Mouse (Mus musculus) cerebellum, adult 2 months (tissue): ENCODE measurements at regions not wholly inside any gene's neighbourhood (a gene's known extent, or its start where the extent isn't known, plus 50 kb on each side); places are given as distances from the start of the nearest gene placed in this dataset.

Experiments
- CTCF ChIP-seq: fragments of 200-500 bp; IDR thresholded peaks from 2 replicates; pipeline ENCODE4 v1.5.1; 2011; ENCODE audit warnings: low read depth, mild to moderate bottlenecking, control low read depth, low read length, moderate library complexity, borderline replicate concordance; ENCODE audit not compliant: insufficient read depth
- POLR2A ChIP-seq: fragments of 200-500 bp; IDR thresholded peaks from 2 replicates; pipeline ENCODE4 v1.6.1; 2011; ENCODE audit warnings: low read length, control low read depth, borderline replicate concordance; ENCODE audit not compliant: insufficient read depth

DNA sequence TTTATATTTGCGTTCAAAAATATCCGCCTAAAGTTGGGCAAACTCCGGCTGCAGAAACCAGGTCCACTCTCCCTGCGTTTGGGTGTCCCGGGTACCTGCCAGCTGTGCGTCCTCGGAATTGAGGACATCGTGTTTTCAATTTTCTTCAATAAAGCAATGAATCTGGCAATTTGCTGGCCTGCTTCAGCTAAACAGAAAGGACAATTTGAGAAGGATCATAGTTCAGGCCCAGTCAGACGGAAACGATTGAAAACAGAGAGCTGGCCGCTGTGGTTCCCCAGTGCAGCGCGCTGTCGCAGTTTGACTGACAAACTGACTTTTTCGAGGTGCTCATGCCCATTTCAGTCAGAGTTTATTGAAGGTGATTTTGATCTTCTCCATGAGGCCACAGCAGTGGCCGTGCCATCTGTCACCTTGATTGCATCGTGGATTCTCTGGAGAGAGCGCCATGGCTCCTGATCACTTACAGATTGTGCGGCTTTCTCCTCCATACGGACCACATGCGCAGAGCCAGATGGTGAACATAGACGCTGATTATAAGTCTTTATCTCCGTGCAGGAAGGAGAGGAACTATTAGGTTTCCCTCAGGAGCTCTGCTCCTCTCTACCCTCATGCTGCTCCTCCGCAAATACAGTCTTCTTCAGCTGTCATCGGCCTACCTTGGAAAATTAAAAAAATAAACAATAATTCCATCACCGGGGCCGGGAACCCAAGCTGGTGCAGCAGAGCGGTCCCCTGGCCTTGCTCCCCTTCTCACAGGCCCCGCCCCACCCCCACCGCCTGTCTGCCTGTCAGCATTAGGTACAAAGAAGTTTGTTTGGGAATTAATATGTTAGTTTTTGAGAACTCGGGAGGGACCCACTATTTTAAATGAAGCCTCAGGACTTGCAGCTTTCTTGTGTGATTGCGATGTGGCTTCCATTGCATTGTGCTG lies 677.5 kb downstream of the Cypt12 start:
- TF ChIP-seq POLR2A (no peak), CTCF (no peak)
